Mouse (Mus musculus): ENCODE measurements around the gene Cyb5d1. TPM values are rescaled to one million over a fixed set of nuclear protein-coding genes. Genes with fewer than 3 reads are reported as not detected.
A peak's percentile ranks its signal among the peaks of the same experiment; 100 is the strongest.

Gene Cyb5d1
- polyA plus RNA-seq, 2 experiments = 7.3 to 8.3 TPM

DNA sequence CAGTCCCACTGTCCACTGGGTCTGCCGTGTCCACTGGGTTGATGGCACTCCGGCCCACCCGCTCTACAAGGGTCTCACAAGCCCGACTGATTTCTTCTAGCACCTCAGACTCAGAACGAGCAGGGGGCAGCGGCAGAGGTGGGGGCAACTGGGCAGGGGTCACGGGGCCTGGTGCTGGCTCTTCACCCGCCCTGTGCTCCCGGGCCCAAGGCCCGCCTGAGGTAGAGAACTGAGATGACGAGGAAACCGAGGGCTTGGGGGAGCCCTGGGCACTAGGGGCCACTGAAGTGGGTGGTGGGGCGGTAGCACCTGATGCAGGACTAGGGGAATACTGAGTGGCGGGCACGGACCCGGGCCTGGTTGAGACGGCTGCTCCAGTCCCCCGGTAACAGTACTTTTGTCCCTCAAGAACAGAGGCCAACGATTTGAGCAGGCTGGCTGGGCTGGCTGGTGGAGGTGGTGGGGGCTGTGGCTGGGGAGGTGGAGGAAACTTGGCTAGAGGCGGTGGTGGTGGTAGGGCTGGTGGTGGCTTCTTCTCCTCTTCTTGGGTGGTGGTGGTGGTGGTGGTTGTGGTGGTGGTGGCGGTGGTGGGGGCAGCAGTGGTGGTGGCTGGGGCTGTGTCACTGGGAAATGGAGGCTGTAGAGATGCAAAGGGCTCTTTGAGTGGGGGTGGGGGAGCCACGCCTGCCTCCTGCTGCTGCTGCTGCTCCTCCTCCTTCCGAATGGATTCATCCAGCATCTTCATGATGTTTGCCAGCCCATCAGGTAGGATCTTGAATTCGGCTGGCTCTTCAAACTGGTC lies 9.4 kb upstream of the Cyb5d1 start:
- DNase-seq (ENCODE audit: low read depth in 3 of 3, low spot score in 3 of 3) = no peak
- H3K4me2 ChIP-seq (ENCODE audit: low read depth) = no peak overlapping the region
- ATAC-seq (ENCODE audit: insufficient read depth) = no peak
- no peaks in the 10 kb centered on the region for H3K27me3 ChIP-seq (ENCODE audit: control insufficient read depth, insufficient read depth, low read length)
- no peak overlapping the region for H3K27ac ChIP-seq
- no peaks in the 10 kb centered on the region for H3K9me3 ChIP-seq (ENCODE audit: control insufficient read depth, low read length)
- no peak overlapping the region for H3K9ac ChIP-seq (replicated peaks)
- H3K4me3 ChIP-seq (ENCODE audit: insufficient read depth in 1 of 2, low read depth in 2 of 2, low read length in 2 of 2) = no peak overlapping the region
- peaks cover 5 to 7% of the 10 kb centered on the region in 2 experiments for H3K4me1 ChIP-seq (replicated peaks; ENCODE audit: control insufficient read depth in 2 of 2, insufficient read depth in 2 of 2, low read length in 1 of 2)
- H3K36me3 ChIP-seq (replicated peaks; ENCODE audit: control insufficient read depth, insufficient read depth, low read depth) = peaks cover 14% of the 10 kb centered on the region
- WGBS (ENCODE audit: insufficient replicate concordance) = 83% methylated on average over 22 of the region's 24 CpGs
- no peak for TF ChIP-seq CTCF (IDR thresholded peaks at IDR 0.05; ENCODE audit: low read depth)

DNA sequence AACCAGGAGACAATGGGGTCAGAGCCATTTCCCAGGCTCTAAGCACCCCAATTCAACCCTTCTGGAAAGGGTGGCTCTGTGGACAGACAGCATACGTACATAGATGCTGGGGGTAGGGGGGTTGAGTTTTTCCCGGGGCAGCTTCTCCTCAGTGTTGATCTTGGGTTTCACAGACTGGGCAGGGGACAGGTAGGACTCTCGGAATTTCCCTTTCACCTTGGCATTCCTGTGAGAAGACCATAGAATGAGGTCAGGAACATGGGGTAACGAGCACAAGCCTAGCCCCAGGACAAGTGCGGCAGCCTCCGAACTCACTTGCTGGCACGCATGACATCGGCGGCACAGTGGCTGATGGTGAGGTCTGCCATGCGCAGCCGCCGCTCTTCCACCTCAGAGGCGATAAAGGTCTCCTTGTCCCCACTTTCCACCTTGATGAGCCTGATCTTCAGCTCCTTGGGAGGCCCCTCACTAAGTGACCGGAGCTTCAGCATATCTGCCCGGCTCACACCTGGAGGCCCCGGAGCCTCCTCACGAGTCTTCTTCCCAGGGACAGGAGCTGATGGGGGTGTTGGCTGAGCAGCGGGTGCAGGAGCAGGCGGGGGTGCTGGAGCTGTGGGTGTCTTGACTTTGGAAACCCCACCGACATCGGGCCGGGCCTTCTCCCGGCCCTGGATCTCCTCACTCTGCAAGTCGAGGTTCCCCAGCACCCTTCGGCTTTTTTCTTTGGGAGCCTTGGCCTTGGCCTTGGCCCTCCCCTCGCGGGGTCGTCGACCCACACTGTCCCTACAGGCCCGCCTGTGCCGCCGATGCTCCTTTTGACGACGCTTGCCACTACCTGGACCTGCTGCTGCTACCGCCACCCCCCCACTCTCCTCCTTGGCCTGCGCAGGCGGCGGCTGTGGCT lies 8.5 kb upstream of the Cyb5d1 start:
- Histone ChIP-seq H3K9ac (replicated peaks) (no peak overlapping the region), H3K4me3 (ENCODE audit: insufficient read depth in 1 of 2, low read depth in 2 of 2, low read length in 2 of 2) (no peak overlapping the region), H3K9me3 (ENCODE audit: control insufficient read depth, low read length) (no peaks in the 10 kb centered on the region), H3K36me3 (replicated peaks; ENCODE audit: control insufficient read depth, insufficient read depth, low read depth) (peaks cover 14% of the 10 kb centered on the region), H3K27me3 (ENCODE audit: control insufficient read depth, insufficient read depth, low read length) (no peaks in the 10 kb centered on the region), H3K4me1 (replicated peaks; ENCODE audit: control insufficient read depth in 2 of 2, insufficient read depth in 2 of 2, low read length in 1 of 2) (peaks cover 5 to 7% of the 10 kb centered on the region in 2 experiments), H3K4me2 (ENCODE audit: low read depth) (no peak overlapping the region), H3K27ac (no peak overlapping the region)
- WGBS (ENCODE audit: insufficient replicate concordance) = 85% methylated on average over 38 of the region's 38 CpGs
- DNase-seq (ENCODE audit: low read depth in 3 of 3, low spot score in 3 of 3) (no peak), ATAC-seq (ENCODE audit: insufficient read depth) (no peak)
- TF ChIP-seq CTCF (IDR thresholded peaks at IDR 0.05; ENCODE audit: low read depth) (no peak), EP300 (IDR thresholded peaks at IDR 0.05; ENCODE audit: low read depth) (no peak)

DNA sequence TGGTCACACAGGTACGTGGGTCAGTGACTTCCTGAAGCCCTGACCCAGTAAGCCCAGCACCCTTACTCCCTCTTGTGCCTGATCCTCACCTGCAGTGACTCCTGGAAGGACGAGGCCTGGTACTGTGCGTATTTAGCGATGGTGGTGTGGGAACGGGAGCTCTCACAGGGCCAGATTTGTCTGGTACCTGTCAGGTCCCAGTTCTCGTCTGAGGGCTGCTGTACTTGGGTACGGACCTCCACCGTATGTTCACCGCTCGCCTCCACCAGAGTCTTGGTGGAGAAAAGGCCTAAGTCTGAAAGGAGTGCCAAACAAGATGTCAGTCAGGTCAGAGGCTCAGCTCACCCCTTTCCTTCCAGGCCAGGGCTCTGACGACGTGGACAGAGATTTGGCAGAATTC lies 6.6 kb upstream of the Cyb5d1 start:
- H3K4me3 ChIP-seq (ENCODE audit: insufficient read depth in 1 of 2, low read depth in 2 of 2, low read length in 2 of 2) = no peak overlapping the region
- no peak overlapping the region for H3K4me2 ChIP-seq (ENCODE audit: low read depth)
- TF ChIP-seq EP300 (IDR thresholded peaks at IDR 0.05; ENCODE audit: low read depth) (no peak), CTCF (IDR thresholded peaks at IDR 0.05; ENCODE audit: low read depth) (no peak)
- ATAC-seq (ENCODE audit: insufficient read depth) (no peak), DNase-seq (ENCODE audit: low read depth in 3 of 3, low spot score in 3 of 3) (no peak)
- H3K27ac ChIP-seq = no peak overlapping the region
- 82% methylated on average over 12 of the region's 12 CpGs for WGBS (ENCODE audit: insufficient replicate concordance)
- H3K9me3 ChIP-seq (ENCODE audit: control insufficient read depth, low read length) = no peaks in the 10 kb centered on the region
- no peaks in the 10 kb centered on the region for H3K27me3 ChIP-seq (ENCODE audit: control insufficient read depth, insufficient read depth, low read length)
- H3K36me3 ChIP-seq (replicated peaks; ENCODE audit: control insufficient read depth, insufficient read depth, low read depth) = peaks cover 14% of the 10 kb centered on the region
- peaks cover under 1 to 3% of the 10 kb centered on the region in 2 experiments for H3K4me1 ChIP-seq (replicated peaks; ENCODE audit: control insufficient read depth in 2 of 2, insufficient read depth in 2 of 2, low read length in 1 of 2)
- H3K9ac ChIP-seq (replicated peaks) = no peak overlapping the region

DNA sequence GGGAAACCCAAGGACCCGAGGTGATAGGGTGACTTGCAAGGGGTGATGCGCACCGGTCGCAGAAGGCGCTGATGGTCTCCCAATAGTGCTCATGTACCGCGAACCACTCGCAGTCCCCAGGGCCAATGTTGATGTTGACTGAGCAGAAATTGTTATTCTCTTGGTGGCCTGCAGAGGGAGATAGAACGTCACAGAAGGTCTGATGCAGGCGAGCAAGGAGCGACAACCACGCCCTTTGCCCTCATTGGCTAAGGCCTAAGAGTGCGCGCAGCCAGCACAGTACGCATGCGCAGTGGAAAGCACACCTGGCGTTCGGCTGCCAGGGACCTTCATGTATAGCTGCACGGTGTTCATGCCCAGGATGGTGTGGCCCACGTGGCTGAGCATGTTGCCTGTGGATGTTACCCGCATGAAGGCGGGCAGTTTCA lies 5.8 kb upstream of the Cyb5d1 start:
- peaks cover 14% of the 10 kb centered on the region for H3K36me3 ChIP-seq (replicated peaks; ENCODE audit: control insufficient read depth, insufficient read depth, low read depth)
- no peak overlapping the region for H3K27ac ChIP-seq
- TF ChIP-seq CTCF (IDR thresholded peaks at IDR 0.05; ENCODE audit: low read depth) (peak; percentile 99), EP300 (IDR thresholded peaks at IDR 0.05; ENCODE audit: low read depth) (no peak)
- no peak overlapping the region for H3K4me3 ChIP-seq (ENCODE audit: insufficient read depth in 1 of 2, low read depth in 2 of 2, low read length in 2 of 2)
- peak; percentile 70 for ATAC-seq (ENCODE audit: insufficient read depth)
- H3K27me3 ChIP-seq (ENCODE audit: control insufficient read depth, insufficient read depth, low read length) = no peaks in the 10 kb centered on the region
- no peak overlapping the region for H3K9ac ChIP-seq (replicated peaks)
- 29% methylated on average over 22 of the region's 22 CpGs for WGBS (ENCODE audit: insufficient replicate concordance)
- H3K4me1 ChIP-seq (replicated peaks; ENCODE audit: control insufficient read depth in 2 of 2, insufficient read depth in 2 of 2, low read length in 1 of 2) = peaks cover 6 to 10% of the 10 kb centered on the region in 2 experiments
- no peak overlapping the region for H3K4me2 ChIP-seq (ENCODE audit: low read depth)
- H3K9me3 ChIP-seq (ENCODE audit: control insufficient read depth, low read length) = no peaks in the 10 kb centered on the region
- DNase-seq (ENCODE audit: low read depth in 3 of 3, low spot score in 3 of 3) = peak; percentile 79 to 83 (median 81)

Measured in liver, embryonic 14.5 days (tissue).